17 mouse cellular contexts compared by ENCODE assay signal in genomic region chr8:126755669-126756068, GRCm38 (mm10).
A peak's percentile ranks its signal among the peaks of the same experiment; 100 is the strongest.
DNase-seq lines count a peak whose midpoint lies in the region.
"Had no signal": no experiment of that assay in that cellular context is flagged by ENCODE, and none has a peak within 500 bp of the region (broad histone marks: within the 10 kb centered on the region; RNA-seq: fewer than 3 reads in every experiment).

No protein-coding gene starts in this region.

- no peaks in the 10 kb centered on the region for H3K9me3 ChIP-seq in heart, embryonic 10.5 days
- H3K9me3 ChIP-seq: forebrain, embryonic 15.5 days; hindbrain, embryonic 10.5 days; intestine, embryonic 15.5 days; limb, embryonic 13.5 days; neural tube, embryonic 12.5 days had no signal

- H3K4me1 ChIP-seq in heart, embryonic 10.5 days, result peaks cover 8% of the 10 kb centered on the region; the same call in 1 of the 2 replicates
- H3K4me1 ChIP-seq: neural tube, embryonic 12.5 days had no signal

- peak; percentile 51 to 52 for DNase-seq in lung, adult 18-20 months
- DNase-seq in lung, postnatal 10 days, result no peak
- peak; percentile 62 for DNase-seq in MEL-GATA-1-ER (ENCODE audit: extremely low read depth, low read depth)
- peak; percentile 77 to 81 for DNase-seq in spleen, postnatal 36 days (ENCODE audit: low spot score in 2 of 2)
- no peak for DNase-seq in heart, embryonic 10.5 days (ENCODE audit: low spot score)
- DNase-seq in cerebellum, adult 9-11 months, result no peak
- DNase-seq: adrenal gland, postnatal 14 days; cerebellum, adult 11 months; lung, embryonic 14.5 days; midbrain, embryonic 14.5 days had no signal

- no peaks in the 10 kb centered on the region for H3K27me3 ChIP-seq in heart, embryonic 10.5 days (ENCODE audit: insufficient read depth, poor library complexity, severe bottlenecking)
- H3K27me3 ChIP-seq: forebrain, embryonic 15.5 days; intestine, embryonic 15.5 days; limb, embryonic 13.5 days; neural tube, embryonic 12.5 days had no signal

- peak overlapping the region; percentile 95 for H3K27ac ChIP-seq in macrophage
- H3K27ac ChIP-seq in heart, embryonic 10.5 days, result no peak overlapping the region
- H3K27ac ChIP-seq: forebrain, embryonic 15.5 days; hindbrain, embryonic 10.5 days; intestine, embryonic 15.5 days; kidney, postnatal 0 days; limb, embryonic 13.5 days; neural tube, embryonic 12.5 days had no signal

- no peaks in the 10 kb centered on the region for H3K36me3 ChIP-seq in macrophage (ENCODE audit: inconsistent target)
- no peaks in the 10 kb centered on the region for H3K36me3 ChIP-seq in heart, embryonic 10.5 days
- H3K36me3 ChIP-seq: forebrain, embryonic 15.5 days; hindbrain, embryonic 10.5 days; intestine, embryonic 15.5 days; limb, embryonic 13.5 days; neural tube, embryonic 12.5 days had no signal

- no peak overlapping the region for H3K4me3 ChIP-seq in macrophage (ENCODE audit: inconsistent target)
- no peak overlapping the region for H3K4me3 ChIP-seq in heart, embryonic 10.5 days
- H3K4me3 ChIP-seq: forebrain, embryonic 15.5 days; hindbrain, embryonic 10.5 days; intestine, embryonic 15.5 days; limb, embryonic 13.5 days; neural tube, embryonic 12.5 days had no signal

- WGBS in macrophage (ENCODE audit: missing documents), result 2% methylated on average over 5 of the region's 5 CpGs
- WGBS in heart, embryonic 10.5 days, result 86% methylated on average over 5 of the region's 5 CpGs

- no peaks in the 10 kb centered on the region for H3K79me2 ChIP-seq in macrophage (ENCODE audit: inconsistent target)

Comparison
In these comparisons a context has a peak if more than half of its experiments do, and no peak if none do; other contexts are left out.
1. DNase-seq: peak in lung, adult 18-20 months (2 of 2), MEL-GATA-1-ER (single experiment) and spleen, postnatal 36 days (2 of 2); none in lung, postnatal 10 days (single experiment), heart, embryonic 10.5 days (single experiment) and cerebellum, adult 9-11 months (single experiment).